Mouse (Mus musculus) hematopoietic stem cell, adult 5-6 weeks (primary cell): ENCODE results near the gene Nat8f1. TPM values are rescaled to one million over a fixed set of nuclear protein-coding genes. Genes with fewer than 3 reads are reported as not detected.
"Not testable (repeated sequence)": the region's sequence is repeated elsewhere in the genome, so short reads cannot be mapped to it uniquely, and the experiment has no call there.

ENCODE experiments used
- ATAC-seq, 2 experiments: fragments of 125-278 bp in 1 of 2; replicated peaks in 1 of 2; 2 replicates each; pipeline ENCODE4 v1.8.0; 2016 to 2017; ENCODE audit warnings: inconsistent platforms in 2 of 2, mild to moderate bottlenecking in 2 of 2, moderate number of reproducible peaks in 2 of 2, low read depth in 1 of 2, moderate TSS enrichment in 1 of 2; ENCODE audit not compliant: low FRiP score in 2 of 2, poor library complexity in 2 of 2, severe bottlenecking in 2 of 2, insufficient read depth in 1 of 2, low TSS enrichment in 1 of 2
- total RNA-seq: library from RNA; stranded (forward); fragments of 172-1452, 232-1000 nt; gene quantifications from 2 replicates; pipeline ENCODE4 v1.2.3, GENCODE M21; 2017

Nat8f1 gene
- total RNA-seq = 6.0 and 7.2 TPM in 2 replicates

GRCm38 (mm10) chr6:85915539-85916513 lies at the start of gene Nat8f1:
Gene Nat8f1, minus strand, starts transcription at chr6:85915687.
- peak; percentile 91 to 93 for ATAC-seq

DNA sequence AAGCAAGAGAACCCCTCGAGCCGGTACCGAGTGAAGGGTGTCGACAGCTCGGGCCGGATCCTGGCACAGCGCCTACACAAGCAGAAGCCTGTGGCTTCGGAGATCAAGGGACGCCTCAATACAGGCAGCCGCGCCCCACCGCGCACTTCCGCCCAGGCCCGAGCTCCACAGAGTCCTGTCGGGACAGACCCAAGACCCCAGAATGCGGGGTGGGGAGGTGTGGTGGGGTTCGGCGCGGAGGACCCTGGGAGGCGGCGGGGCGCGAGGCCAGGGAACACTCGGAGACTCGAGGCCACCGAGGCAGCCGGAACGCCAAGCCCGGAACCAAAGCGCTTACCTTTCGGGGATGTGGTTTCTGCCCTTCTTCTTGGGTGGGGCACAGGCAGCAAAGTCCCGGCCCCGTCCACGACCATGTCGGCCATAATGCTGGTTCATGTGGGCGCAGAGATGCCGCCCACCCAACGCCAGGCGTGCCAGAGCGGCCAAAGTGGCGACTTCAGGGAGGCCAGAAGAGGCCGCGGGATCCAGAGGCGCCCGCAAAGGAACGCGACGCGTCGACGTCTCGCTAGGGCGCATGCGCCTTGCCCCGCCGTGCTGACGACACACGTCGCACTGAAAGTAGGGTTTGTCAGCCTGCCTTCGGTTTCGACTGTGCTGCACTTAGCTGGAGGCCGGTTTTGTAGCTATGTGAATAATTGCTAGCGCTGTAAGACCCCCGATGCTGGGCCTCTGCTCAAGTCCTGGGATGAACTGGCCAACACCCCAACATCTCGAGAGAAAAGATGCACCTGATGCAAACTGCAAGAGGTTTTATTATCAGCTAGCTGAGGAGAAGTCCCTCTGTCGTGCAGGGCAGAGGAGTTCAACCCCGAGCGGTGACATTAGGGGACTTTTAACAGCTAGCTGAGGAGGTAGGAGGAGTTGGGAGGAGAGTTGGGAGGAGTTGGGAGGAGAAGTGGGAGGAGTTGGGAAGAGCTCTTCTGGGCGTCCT lies 45.9 kb upstream of the Nat8f1 start, which contains the start of gene Dusp11:
TSS of gene Dusp11 (minus strand) at position 567 of the 991 bp plus-strand sequence.
- peak; percentile 92 to 94 for ATAC-seq

DNA sequence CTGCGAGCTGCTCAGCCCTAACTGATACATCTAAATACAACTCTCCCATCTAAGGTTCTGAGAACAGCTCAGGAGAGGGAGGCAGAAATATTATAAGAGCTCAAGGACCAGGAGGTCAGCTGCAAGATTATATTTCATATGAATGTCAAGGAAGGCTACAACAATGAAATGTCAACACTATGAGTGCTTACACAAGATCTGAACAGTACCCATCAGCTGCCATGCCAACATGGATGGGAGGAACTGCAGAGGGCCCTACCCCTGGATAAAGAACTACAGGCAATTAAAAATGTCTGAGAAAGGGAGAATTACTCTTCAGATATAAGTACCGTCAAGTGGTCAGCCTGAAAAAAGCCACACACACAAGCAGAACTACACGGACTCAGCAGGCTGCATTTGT lies 42.1 kb upstream of the Nat8f1 start:
- no peak for ATAC-seq

DNA sequence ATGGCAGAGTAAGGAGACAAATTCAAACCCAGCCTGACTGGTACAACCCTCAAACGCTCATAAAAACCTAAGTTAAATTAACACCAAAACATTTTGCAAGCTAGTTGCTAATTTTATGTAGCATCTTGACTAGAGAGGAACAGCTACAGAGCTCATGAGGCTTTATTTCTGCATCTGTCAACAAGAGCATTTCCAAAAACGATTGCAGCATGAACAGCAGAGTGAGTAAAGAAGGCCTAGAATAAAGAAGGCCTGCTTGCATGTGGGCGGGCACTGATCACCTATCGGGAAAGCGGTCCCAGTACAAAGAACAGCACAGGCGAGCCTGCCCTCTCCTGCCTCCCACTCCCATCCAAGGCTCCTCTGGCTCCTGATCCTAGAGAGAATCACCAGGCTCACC lies 33.1 kb upstream of the Nat8f1 start:
- ATAC-seq = no peak

DNA sequence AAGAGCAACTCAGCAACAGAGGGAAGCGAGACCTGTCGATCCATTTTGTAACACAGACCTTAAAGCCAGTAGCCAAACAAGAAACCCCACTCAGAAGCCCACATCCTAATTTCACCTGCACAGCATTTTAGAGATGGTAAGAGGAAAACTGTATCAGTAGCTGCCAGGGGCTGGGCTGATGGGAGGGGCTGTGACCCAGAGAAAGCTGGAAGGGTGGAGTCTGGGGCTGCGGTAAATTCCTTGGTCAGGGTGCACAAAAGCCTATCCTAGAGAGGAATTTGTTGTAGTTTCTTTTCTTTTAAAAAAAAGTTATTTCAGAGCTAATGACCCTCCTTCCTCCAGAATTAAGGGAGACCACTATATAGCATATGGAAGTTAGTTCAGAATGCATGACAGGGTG lies 27.0 kb upstream of the Nat8f1 start:
- ATAC-seq = no peak

DNA sequence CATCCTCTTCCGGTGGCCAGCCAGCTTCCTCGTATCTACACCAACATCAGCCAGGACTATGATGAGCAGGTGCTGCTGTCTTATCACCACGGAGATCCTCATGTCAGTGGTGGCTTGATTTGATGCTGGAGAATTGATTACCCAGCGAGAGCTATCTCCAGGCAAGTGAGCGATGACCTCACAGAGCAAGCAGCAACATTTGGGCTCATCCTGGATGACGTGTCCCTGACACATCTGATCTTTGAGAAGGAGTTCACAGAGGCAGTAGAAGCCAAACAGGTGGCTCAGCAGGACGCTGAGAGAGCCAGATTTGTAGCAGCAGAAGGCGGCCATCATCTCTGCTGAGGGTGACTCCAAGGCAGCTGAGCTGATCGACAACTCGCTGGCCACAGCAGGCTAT lies 23.2 kb upstream of the Nat8f1 start:
- no peak for ATAC-seq

GRCm38 (mm10) chr6:85936508-85937465 lies 21.3 kb upstream of the Nat8f1 start:
- ATAC-seq = peak; percentile 89 to 95

DNA sequence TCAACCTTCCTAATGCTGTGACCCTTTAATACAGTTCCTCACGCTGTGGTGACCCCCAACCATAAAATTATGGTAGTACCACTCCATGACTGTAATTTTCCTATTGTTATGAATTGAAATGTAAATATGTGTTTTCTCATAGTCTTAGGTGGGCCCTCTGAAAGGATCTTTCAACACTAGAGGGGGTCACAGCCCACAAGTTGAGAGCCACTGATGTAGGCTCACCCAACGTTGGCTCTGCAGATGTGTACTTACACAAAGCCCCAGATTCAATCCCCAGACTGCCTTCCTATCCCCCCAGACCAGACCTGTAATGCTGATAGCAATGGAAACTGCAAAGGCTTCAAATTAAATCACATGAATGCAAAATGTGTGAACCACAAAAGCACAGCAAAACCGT lies 20.2 kb upstream of the Nat8f1 start:
- no peak for ATAC-seq

DNA sequence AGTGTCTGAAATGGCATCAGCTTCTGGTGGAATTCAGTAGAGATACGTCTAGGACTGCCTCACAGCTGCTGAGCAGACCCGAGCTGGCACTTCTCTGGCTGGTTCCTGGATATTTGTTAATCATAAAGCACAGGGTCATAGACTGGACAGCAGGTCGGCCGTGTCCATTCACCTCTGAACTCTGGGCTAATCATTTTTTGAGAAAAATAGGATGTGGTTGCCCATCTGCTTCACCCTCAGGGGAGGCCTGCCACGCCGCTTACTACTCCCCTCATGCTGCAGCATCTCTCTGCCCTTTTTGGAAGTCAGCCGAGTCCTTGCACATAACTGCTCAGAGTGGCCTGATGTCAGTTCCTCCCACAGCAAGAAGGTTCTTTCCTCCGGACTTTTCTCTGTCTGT lies 18.6 kb upstream of the Nat8f1 start:
- ATAC-seq = no peak

DNA sequence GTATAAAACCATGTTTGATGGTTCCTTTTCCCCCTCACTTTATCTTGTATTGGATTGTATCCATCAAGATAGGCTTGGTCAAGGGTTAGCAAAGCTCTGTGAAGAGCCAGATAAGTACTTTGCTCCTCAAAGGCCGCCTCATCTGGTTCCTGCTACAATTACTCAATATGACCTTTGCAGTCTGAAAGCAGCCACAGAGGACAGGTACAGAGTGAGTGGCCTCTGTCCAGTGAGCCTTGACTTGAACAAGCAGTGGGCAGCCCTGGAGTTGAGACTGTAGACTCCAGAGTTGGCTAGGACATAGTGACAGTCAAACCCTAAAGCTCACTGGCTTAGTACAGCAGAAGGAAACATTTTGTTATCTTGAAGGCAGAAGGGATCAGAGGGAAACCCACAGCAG lies 13.8 kb upstream of the Nat8f1 start:
- ATAC-seq = no peak

- ATAC-seq = no peak
Observed at GRCm38 (mm10) chr6:85927476-85928464, 12.3 kb upstream of the Nat8f1 start.

DNA sequence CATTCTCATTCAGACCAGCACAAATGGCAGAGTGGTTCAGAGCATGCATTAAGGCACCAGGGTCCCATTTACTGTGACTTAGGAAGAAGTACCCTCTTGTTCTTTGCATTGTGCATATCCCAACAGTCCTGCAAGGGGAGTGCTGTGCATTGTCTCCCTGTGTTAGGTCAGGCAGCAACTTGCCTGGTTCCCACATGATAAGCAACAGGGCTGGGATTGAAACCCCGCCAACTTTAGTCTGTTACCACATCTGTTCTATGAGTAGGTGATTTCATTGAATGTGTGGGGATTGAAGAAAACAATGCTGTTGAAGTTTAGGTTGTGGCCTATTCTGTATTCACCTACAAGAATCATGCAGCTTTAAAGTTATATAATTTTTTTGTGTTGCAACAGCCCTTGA lies 11.2 kb upstream of the Nat8f1 start:
- no peak for ATAC-seq

GRCm38 (mm10) chr6:85923643-85924042 lies 8.2 kb upstream of the Nat8f1 start:
- peak in 1 of 2 experiments; percentile 45; a peak in 1 of 4 replicates for ATAC-seq

DNA sequence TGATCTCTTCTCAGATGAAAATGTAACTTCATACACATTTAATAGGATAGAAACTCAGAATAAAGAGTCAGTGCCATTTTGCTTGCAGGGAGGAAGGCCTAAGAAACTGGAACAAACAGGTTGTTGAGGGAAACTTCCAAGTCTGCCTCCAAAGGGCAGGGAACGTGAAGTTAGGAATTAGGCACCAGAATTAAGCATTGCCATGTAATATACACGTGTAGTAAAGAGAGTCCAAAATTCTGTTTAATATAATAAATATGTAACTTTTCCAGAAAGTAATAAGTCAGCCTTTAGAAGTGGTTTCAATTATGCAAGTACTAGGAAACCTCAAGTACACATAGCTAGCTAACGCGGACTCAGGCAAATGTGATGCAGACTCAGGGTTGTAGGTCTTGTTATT lies 3.9 kb upstream of the Nat8f1 start:
- ATAC-seq = no peak

DNA sequence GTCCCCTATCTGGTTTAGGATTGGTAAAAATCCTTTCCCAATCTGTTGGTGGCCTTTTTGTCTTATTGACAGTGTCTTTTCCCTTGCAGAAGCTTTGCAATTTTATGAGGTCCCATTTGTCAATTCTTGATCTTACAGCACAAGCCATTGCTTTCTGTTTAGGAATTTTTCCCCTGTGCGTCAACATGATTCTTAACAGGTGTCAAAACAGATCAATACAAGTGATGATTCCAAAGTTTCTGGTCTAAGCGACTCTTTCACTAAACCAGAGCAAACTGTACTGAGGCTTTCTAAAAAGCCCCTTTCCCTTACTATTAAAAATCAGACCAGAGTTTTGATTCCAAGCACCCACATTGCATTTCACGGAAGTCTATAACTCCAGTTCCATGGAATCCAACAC lies 2.9 kb upstream of the Nat8f1 start:
- not testable (repeated sequence) for ATAC-seq

GRCm38 (mm10) chr6:85916596-85916995 lies 1.1 kb upstream of the Nat8f1 start:
- ATAC-seq = no peak
